Mouse (Mus musculus) CH12.LX (cell line): Measurements from ENCODE around the gene Gas2. TPM values are rescaled to one million over a fixed set of nuclear protein-coding genes. Genes with fewer than 3 reads are reported as not detected.

ENCODE experiments used
- DNase-seq: peaks from one replicate; pipeline ENCODE4 v3.0.0-alpha.2; 2013; ENCODE audit errors: extremely low read depth
- H3K27ac ChIP-seq: 2 replicates; pipeline ENCODE4 v1.5.1; 2012; ENCODE audit warnings: low read depth, mild to moderate bottlenecking, control low read depth, moderate library complexity; ENCODE audit not compliant: insufficient read depth
- H3K27me3 ChIP-seq: replicated peaks from 2 replicates; pipeline ENCODE3; 2012; ENCODE audit warnings: inconsistent platforms
- H3K36me3 ChIP-seq, 2 experiments: replicated peaks in 1 of 2; 2 replicates each; pipeline versions ENCODE3 to v1.6.1; 2012; ENCODE audit warnings: inconsistent platforms in 1 of 2, low read length in 1 of 2, mild to moderate bottlenecking in 1 of 2, mixed read lengths in 1 of 2, moderate library complexity in 1 of 2; ENCODE audit not compliant: control insufficient read depth in 1 of 2, insufficient read depth in 1 of 2
- H3K4me1 ChIP-seq, 2 experiments: 2 replicates each; pipeline ENCODE4 v1.6.1; 2012; ENCODE audit warnings: inconsistent platforms in 1 of 2, moderate library complexity in 1 of 2; ENCODE audit not compliant: insufficient read depth in 2 of 2, control insufficient read depth in 1 of 2
- H3K4me2 ChIP-seq: 2 replicates; pipeline ENCODE4 v1.6.1; 2012; ENCODE audit warnings: low read depth, mild to moderate bottlenecking, control low read depth; ENCODE audit not compliant: poor library complexity, insufficient read depth, severe bottlenecking
- H3K4me3 ChIP-seq, 3 experiments: fragments of 150-350 bp in 1 of 3; sonication (generic) in 1 of 3; replicated peaks in 1 of 3; 2 replicates each; pipeline versions ENCODE3 to v1.5.1; 2011 to 2012; ENCODE audit warnings: low read depth in 2 of 3, low read length in 2 of 3, mild to moderate bottlenecking in 2 of 3, moderate library complexity in 2 of 3, control low read depth in 1 of 3, improper control_type of control experiment in 1 of 3, inconsistent platforms in 1 of 3, mixed read lengths in 1 of 3; ENCODE audit not compliant: poor library complexity in 1 of 3
- H3K79me2 ChIP-seq: replicated peaks from 2 replicates; pipeline ENCODE4 v1.6.1; 2012; ENCODE audit warnings: mild to moderate bottlenecking, moderate library complexity; ENCODE audit not compliant: control insufficient read depth, poor library complexity, insufficient read depth, severe bottlenecking; ENCODE audit errors: extremely low read depth
- H3K9ac ChIP-seq: 2 replicates; pipeline ENCODE4 v1.6.1; 2012; ENCODE audit warnings: low read depth, mild to moderate bottlenecking, control low read depth, moderate library complexity; ENCODE audit not compliant: insufficient read depth
- H3K9me3 ChIP-seq: replicated peaks from 2 replicates; pipeline ENCODE3; 2012; ENCODE audit warnings: low read length, inconsistent platforms, mixed read lengths
- CHD2 ChIP-seq: IDR thresholded peaks from 2 replicates; pipeline ENCODE4 v1.6.1; 2011; ENCODE audit warnings: low read length, improper control_type of control experiment
- CTCF ChIP-seq, 2 experiments: IDR thresholded peaks in 1 of 2; conservative IDR thresholded peaks in 1 of 2; 2 replicates each; pipeline ENCODE4 v1.5.1; 2011 to 2012; ENCODE audit warnings: low read depth in 2 of 2, low read length in 2 of 2, improper control_type of control experiment in 1 of 2, inconsistent platforms in 1 of 2, mild to moderate bottlenecking in 1 of 2, moderate library complexity in 1 of 2
- E2F4 ChIP-seq: IDR thresholded peaks from 2 replicates; pipeline ENCODE4 v1.6.1; 2011; ENCODE audit warnings: low read depth, low read length, improper control_type of control experiment; ENCODE audit not compliant: insufficient replicate concordance
- HCFC1 ChIP-seq: IDR thresholded peaks from 2 replicates; pipeline ENCODE4 v1.6.1; 2012; ENCODE audit warnings: low read depth, mild to moderate bottlenecking, inconsistent platforms, low read length, improper control_type of control experiment
- JUN ChIP-seq: IDR thresholded peaks from 2 replicates; pipeline ENCODE4 v1.6.1; 2011; ENCODE audit warnings: low read depth, mild to moderate bottlenecking, low read length, improper control_type of control experiment, moderate library complexity; ENCODE audit not compliant: insufficient read depth
- NELFE ChIP-seq: IDR thresholded peaks from 2 replicates; pipeline ENCODE4 v1.6.1; 2011; ENCODE audit warnings: low read depth, low read length, improper control_type of control experiment
- RAD21 ChIP-seq: IDR thresholded peaks from 2 replicates; pipeline ENCODE4 v1.6.1; 2011; ENCODE audit warnings: low read depth, mild to moderate bottlenecking, low read length, improper control_type of control experiment, moderate library complexity
- SIN3A ChIP-seq: IDR thresholded peaks from 2 replicates; pipeline ENCODE4 v1.6.1; 2012; ENCODE audit warnings: low read length, improper control_type of control experiment, inconsistent platforms
- SMC3 ChIP-seq: IDR thresholded peaks from 2 replicates; pipeline ENCODE4 v1.6.1; 2011; ENCODE audit warnings: low read depth, low read length, improper control_type of control experiment
- ZC3H11A ChIP-seq: IDR thresholded peaks from 2 replicates; pipeline ENCODE4 v1.6.1; 2012; ENCODE audit warnings: low read depth, mild to moderate bottlenecking, inconsistent platforms, low read length, improper control_type of control experiment
- ZKSCAN1 ChIP-seq: IDR thresholded peaks from 2 replicates; pipeline ENCODE4 v1.6.1; 2012; ENCODE audit warnings: low read depth, inconsistent platforms, low read length, improper control_type of control experiment, borderline replicate concordance
- dilution Hi-C: fragments of 300-500 bp; cut with MboI; formaldehyde crosslinking; loops from 2 replicates; pipeline ENCODE4 v1.14.3; 2020; ENCODE audit warnings: low sequenced_read_pairs; ENCODE audit not compliant: extremely low pct_unique_long_range_greater_than_20kb, extremely low pct_ligation_motif_present
- in situ Hi-C: fragments of 300-500 bp; cut with MboI; formaldehyde crosslinking; loops from 3 replicates; pipeline ENCODE4 v1.14.3; 2019; ENCODE audit warnings: low sequenced_read_pairs, low pct_ligation_motif_present, low pct_unique_long_range_greater_than_20kb, mixed read lengths
- polyA plus RNA-seq: library from polyadenylated mRNA; unstranded; fragments of >175 nt; gene quantifications from 2 replicates; pipeline ENCODE4 v1.2.1, GENCODE M21; 2012; ENCODE audit warnings: low read depth; ENCODE audit not compliant: insufficient read length
- total RNA-seq, 2 experiments: library from RNA; depleted of rRNA; stranded (reverse); fragments of 300-350 nt in 1 of 2; fragments of >200 nt in 1 of 2; gene quantifications; 2 replicates each; pipeline ENCODE4 v1.2.3; 2012 to 2014

Gas2 gene
- total and polyA plus RNA-seq, 3 experiments: 2.7 to 4.3 (median 3.3) TPM

- DNase-seq: no peak
- no peak overlapping the region for H3K4me2 ChIP-seq
- H3K4me3 ChIP-seq: no peak overlapping the region
- TF ChIP-seq SMC3 (no peak), HCFC1 (no peak), ZKSCAN1 (no peak), ZC3H11A (no peak)
- TF ChIP-seq, all 38 proteins: peak for 0
- Histone ChIP-seq H3K9me3 (peaks cover 10% of the 10 kb centered on the region), H3K27ac (no peak overlapping the region), H3K27me3 (no peaks in the 10 kb centered on the region), H3K36me3 (no peaks in the 10 kb centered on the region), H3K9ac (no peak overlapping the region), H3K4me1 (no peaks in the 10 kb centered on the region), H3K79me2 (no peaks in the 10 kb centered on the region)
- dilution Hi-C loops (no loop called here), in situ Hi-C loops (no loop called here)
Observed at GRCm38 (mm10) chr7:52024050-52024626, 162.3 kb downstream of the Gas2 start.

GRCm38 (mm10) chr7:52037600-52038582, 176.1 kb downstream of the Gas2 start:
- no peaks in the 10 kb centered on the region for H3K4me1 ChIP-seq
- no peaks in the 10 kb centered on the region for H3K36me3 ChIP-seq
- H3K79me2 ChIP-seq: no peaks in the 10 kb centered on the region
- H3K27ac ChIP-seq: no peak overlapping the region
- no peaks in the 10 kb centered on the region for H3K9me3 ChIP-seq
- TF ChIP-seq CHD2: no peak
- peak in 1 of 2 experiments; percentile 57; a peak in 2 of 4 replicates for TF ChIP-seq CTCF (conservative IDR thresholded peaks at IDR 0.05 in 1 of 2, IDR thresholded peaks at IDR 0.05 in 1 of 2; ENCODE audit: low read depth in 2 of 2, low read length in 2 of 2)
- no peak for TF ChIP-seq E2F4
- TF ChIP-seq JUN: no peak
- no peak for TF ChIP-seq SIN3A
- TF ChIP-seq SMC3: 0 out of 2 replicates have a peak, but pooled peaks have one; percentile 21
- TF ChIP-seq NELFE: no peak
- TF ChIP-seq RAD21: peak; percentile 60
- DNase-seq: peak; percentile 3
- dilution Hi-C loops: no loop called here
- H3K27me3 ChIP-seq: no peaks in the 10 kb centered on the region
- H3K4me2 ChIP-seq: no peak overlapping the region
- in situ Hi-C loops: no loop called here
- H3K4me3 ChIP-seq: no peak overlapping the region
- H3K9ac ChIP-seq: no peak overlapping the region

Other genes starting within 250 kb of the Gas2 start
- gene Slc17a6, start 240.0 kb upstream of the Gas2 start, total RNA-seq (2012; rRNA removed): not detected in 2 replicates
- not detected in 2 replicates for gene Slc17a6, start 240.0 kb upstream of the Gas2 start, total RNA-seq (2014; rRNA removed)
- gene Slc17a6, start 240.0 kb upstream of the Gas2 start, polyA plus RNA-seq: not detected in 2 replicates
- gene Fancf, start 252 bp downstream of the Gas2 start, total RNA-seq (2012; rRNA removed): 3.4 and 3.7 TPM in 2 replicates
- gene Fancf, start 252 bp downstream of the Gas2 start, total RNA-seq (2014; rRNA removed): 3.5 and 6.2 TPM in 2 replicates
- 2.4 and 3.8 TPM in 2 replicates for gene Fancf, start 252 bp downstream of the Gas2 start, polyA plus RNA-seq
- not detected in 2 replicates for gene Svip, start 144.0 kb downstream of the Gas2 start, total RNA-seq (2012; rRNA removed)
- gene Svip, start 144.0 kb downstream of the Gas2 start, total RNA-seq (2014; rRNA removed): not detected in 2 replicates
- gene Svip, start 144.0 kb downstream of the Gas2 start, polyA plus RNA-seq: not detected in 2 replicates
- gene 1700015G11Rik, start 153.7 kb downstream of the Gas2 start, total RNA-seq (2012; rRNA removed): not detected in 2 replicates
- gene 1700015G11Rik, start 153.7 kb downstream of the Gas2 start, total RNA-seq (2014; rRNA removed): not detected in 2 replicates
- not detected in 2 replicates for gene 1700015G11Rik, start 153.7 kb downstream of the Gas2 start, polyA plus RNA-seq